15 mouse cellular contexts compared by ENCODE assay signal in genomic region chr16:93552686-93553513, GRCm38 (mm10). TPM values are rescaled to one million over a fixed set of nuclear protein-coding genes. Genes with fewer than 3 reads are reported as not detected.
A peak's percentile ranks its signal among the peaks of the same experiment; 100 is the strongest.
DNase-seq lines count a peak whose midpoint lies in the region; ATAC-seq and TF ChIP-seq lines count a peak whose summit lies in the region.
"Had no signal": no experiment of that assay in that cellular context is flagged by ENCODE, and none has a peak within 500 bp of the region (broad histone marks: within the 10 kb centered on the region; RNA-seq: fewer than 3 reads in every experiment).

No protein-coding gene starts in this region.

- no peak overlapping the region for H3K9ac ChIP-seq in intestine, embryonic 16.5 days (ENCODE audit: low read depth, low read length)
- H3K9ac ChIP-seq in forebrain, embryonic 13.5 days, result no peak overlapping the region
- H3K9ac ChIP-seq: forebrain, postnatal 0 days; heart, embryonic 15.5 days; midbrain, embryonic 12.5 days; neural tube, embryonic 15.5 days had no signal

- no peaks in the 10 kb centered on the region for H3K27me3 ChIP-seq in C2C12 (ENCODE audit: control insufficient read depth, insufficient read depth, insufficient read length)
- no peaks in the 10 kb centered on the region for H3K27me3 ChIP-seq in intestine, embryonic 16.5 days (replicated peaks; ENCODE audit: control insufficient read depth, insufficient read depth, low read length)
- 0 out of 2 replicates have a peak, but pooled peaks cover 4% of the 10 kb centered on the region for H3K27me3 ChIP-seq in forebrain, embryonic 13.5 days
- H3K27me3 ChIP-seq: heart, embryonic 15.5 days; midbrain, embryonic 12.5 days; neural tube, embryonic 15.5 days had no signal

- no peaks in the 10 kb centered on the region for H3K79me3 ChIP-seq in C2C12 (ENCODE audit: low read depth)

- no peak for TF ChIP-seq CTCF in C2C12 (IDR thresholded peaks at IDR 0.05; ENCODE audit: control insufficient read depth, insufficient read depth, insufficient read length)

- WGBS in intestine, embryonic 16.5 days, result 84% methylated on average over 12 of the region's 12 CpGs
- 91% methylated on average over 12 of the region's 12 CpGs for WGBS in forebrain, embryonic 13.5 days

- H3K4me1 ChIP-seq in intestine, embryonic 16.5 days (ENCODE audit: control insufficient read depth, insufficient read depth, low read length), result peaks cover 6% of the 10 kb centered on the region; the same call in 1 of the 2 replicates
- peaks cover 5% of the 10 kb centered on the region for H3K4me1 ChIP-seq in forebrain, embryonic 13.5 days
- H3K4me1 ChIP-seq: neural tube, embryonic 15.5 days had no signal

- H3K4me3 ChIP-seq in C2C12 (ENCODE audit: insufficient read depth, poor library complexity, severe bottlenecking), result no peak overlapping the region
- H3K4me3 ChIP-seq in intestine, embryonic 16.5 days (ENCODE audit: low read length), result no peak overlapping the region
- no peak overlapping the region for H3K4me3 ChIP-seq in forebrain, embryonic 13.5 days
- H3K4me3 ChIP-seq: heart, embryonic 15.5 days; midbrain, embryonic 12.5 days; neural tube, embryonic 15.5 days had no signal

- H3K27ac ChIP-seq in intestine, embryonic 16.5 days (ENCODE audit: low read length), result no peak overlapping the region
- no peak overlapping the region for H3K27ac ChIP-seq in forebrain, embryonic 13.5 days
- H3K27ac ChIP-seq: heart, embryonic 15.5 days; midbrain, embryonic 12.5 days; neural tube, embryonic 15.5 days had no signal

- no peaks in the 10 kb centered on the region for H3K9me3 ChIP-seq in intestine, embryonic 16.5 days (ENCODE audit: control insufficient read depth, low read length)
- no peaks in the 10 kb centered on the region for H3K9me3 ChIP-seq in forebrain, embryonic 13.5 days (replicated peaks)
- H3K9me3 ChIP-seq: heart, embryonic 15.5 days; midbrain, embryonic 12.5 days; neural tube, embryonic 15.5 days had no signal

- no peaks in the 10 kb centered on the region for H3K36me3 ChIP-seq in C2C12 (ENCODE audit: control insufficient read depth, insufficient read depth)
- H3K36me3 ChIP-seq in intestine, embryonic 16.5 days (ENCODE audit: control insufficient read depth, insufficient read depth, low read length), result no peaks in the 10 kb centered on the region
- no peaks in the 10 kb centered on the region for H3K36me3 ChIP-seq in forebrain, embryonic 13.5 days (ENCODE audit: poor library complexity, severe bottlenecking)
- H3K36me3 ChIP-seq: heart, embryonic 15.5 days; midbrain, embryonic 12.5 days; neural tube, embryonic 15.5 days had no signal

- H3K4me2 ChIP-seq in intestine, embryonic 16.5 days (ENCODE audit: low read depth, low read length), result no peak overlapping the region
- no peak overlapping the region for H3K4me2 ChIP-seq in forebrain, embryonic 13.5 days
- H3K4me2 ChIP-seq: heart, embryonic 15.5 days; midbrain, embryonic 12.5 days; neural tube, embryonic 15.5 days had no signal

- H3ac ChIP-seq in C2C12 (ENCODE audit: control insufficient read depth, insufficient read length, low read depth), result no peak overlapping the region

- ATAC-seq in activated CD4-positive, CD25-positive, alpha-beta regulatory T cell, adult 4 months, result peak; percentile 87
- peak; percentile 88 for ATAC-seq in inflammation-experienced regulatory T-cells, adult 6 months
- peak; percentile 42; the same call in 1 of the 2 replicates for ATAC-seq in neutrophil, adult 5-6 weeks (ENCODE audit: extremely low read depth, insufficient number of reproducible peaks, low FRiP score, poor library complexity, severe bottlenecking)
- no peak for ATAC-seq in intestine, embryonic 16.5 days
- no peak for ATAC-seq in forebrain, embryonic 13.5 days
- no peak for ATAC-seq in erythroblast, adult 5-6 weeks (replicated peaks; ENCODE audit: low FRiP score, poor library complexity, severe bottlenecking)
- ATAC-seq: forebrain, postnatal 0 days had no signal

- H3K79me2 ChIP-seq in C2C12 (ENCODE audit: control insufficient read depth, insufficient read depth), result no peaks in the 10 kb centered on the region

- DNase-seq in cerebellum, postnatal 25 days, result no peak
- DNase-seq: cerebellum, adult 11-12 months; forebrain, postnatal 0 days; kidney, postnatal 14 days; right cerebral cortex, adult 18-20 months had no signal

TF ChIP-seq in C2C12, 6 proteins besides CTCF, POLR2A, EP300 and RAD21:
- TF ChIP-seq CEBPB (IDR thresholded peaks at IDR 0.05; ENCODE audit: low read depth), result peak; percentile 16
- TF ChIP-seq MYOD1 (IDR thresholded peaks at IDR 0.05; ENCODE audit: control insufficient read depth, insufficient read length, low read depth), result peak; percentile 20
- TF ChIP-seq MYOG (IDR thresholded peaks at IDR 0.05; ENCODE audit: control insufficient read depth, extremely low read depth, insufficient read length), result no peak
- TF ChIP-seq FOSL1 (IDR thresholded peaks at IDR 0.05; ENCODE audit: insufficient read depth, low read length, poor library complexity, severe bottlenecking), result no peak
- TF ChIP-seq MAX (IDR thresholded peaks at IDR 0.05), result peak; percentile 23
- TF ChIP-seq USF1 (IDR thresholded peaks at IDR 0.05; ENCODE audit: low read depth), result no peak

RNA-seq across cellular contexts. Expression of gene Setd4, which starts 51.0 kb away (rescaled TPM):
- 6.2 TPM for polyA plus RNA-seq in C2C12 (2012; fragmentation: generic; extraction: Trizol)
- polyA plus RNA-seq in activated CD4-positive, CD25-positive, alpha-beta regulatory T cell, adult 4 months (2017; shearing (Covaris generic)), result 10 to 100 TPM; 28.0 to 42.8 TPM
- polyA plus RNA-seq in inflammation-experienced regulatory T-cells, adult 6 months (2017; shearing (Covaris generic)), result 10 to 100 TPM; 17.7 to 40.4 (median 40.3) TPM
- total RNA-seq in neutrophil, adult 5-6 weeks (2017), result 10.8 and 20.5 TPM in 2 replicates
- polyA plus RNA-seq in intestine, embryonic 16.5 days (2015; fragmentation: Nextera tagmentation; extraction: Ambion mirVana), result 8.3 and 9.7 TPM in 2 replicates
- 14.2 and 16.0 TPM in 2 replicates for polyA plus RNA-seq in forebrain, embryonic 13.5 days (2015; fragmentation: Nextera tagmentation; extraction: Ambion mirVana)
- total RNA-seq in erythroblast, adult 5-6 weeks (2015; ENCODE audit: low replicate concordance), result not detected in 2 replicates
- total RNA-seq in erythroblast, adult 5-6 weeks (2017; ENCODE audit: low replicate concordance), result 0.70 and 1.2 TPM in 2 replicates

RNA-seq across cellular contexts. Expression of gene Cbr1, which starts 52.8 kb away (rescaled TPM):
- polyA plus RNA-seq in C2C12 (2012; fragmentation: generic; extraction: Trizol), result 18.2 TPM
- 10 to 100 TPM; 36.4 to 44.7 TPM for polyA plus RNA-seq in activated CD4-positive, CD25-positive, alpha-beta regulatory T cell, adult 4 months (2017; shearing (Covaris generic))
- polyA plus RNA-seq in inflammation-experienced regulatory T-cells, adult 6 months (2017; shearing (Covaris generic)), result 10 to 100 TPM; 20.1 to 44.4 (median 44.1) TPM
- total RNA-seq in neutrophil, adult 5-6 weeks (2017), result 11.8 and 14.1 TPM in 2 replicates
- polyA plus RNA-seq in intestine, embryonic 16.5 days (2015; fragmentation: Nextera tagmentation; extraction: Ambion mirVana), result 159 and 167 TPM in 2 replicates
- 122 and 136 TPM in 2 replicates for polyA plus RNA-seq in forebrain, embryonic 13.5 days (2015; fragmentation: Nextera tagmentation; extraction: Ambion mirVana)
- 8.3 and 18.6 TPM in 2 replicates for total RNA-seq in erythroblast, adult 5-6 weeks (2015; ENCODE audit: low replicate concordance)
- total RNA-seq in erythroblast, adult 5-6 weeks (2017; ENCODE audit: low replicate concordance), result 5.2 and 8.2 TPM in 2 replicates

Comparison
In these comparisons a context has a peak if more than half of its experiments do, and no peak if none do; other contexts are left out.
1. ATAC-seq: peak in activated CD4-positive, CD25-positive, alpha-beta regulatory T cell, adult 4 months (single experiment), inflammation-experienced regulatory T-cells, adult 6 months (single experiment) and neutrophil, adult 5-6 weeks (single experiment); none in intestine, embryonic 16.5 days (single experiment), forebrain, embryonic 13.5 days (single experiment) and erythroblast, adult 5-6 weeks (single experiment).